Mouse (Mus musculus): ENCODE data around the gene Ndufb7.

- TF ChIP-seq EP300 (IDR thresholded peaks at IDR 0.05; ENCODE audit: insufficient read depth, low read depth, low read length) (no peak), POLR2A (IDR thresholded peaks at IDR 0.05; ENCODE audit: insufficient read depth, low read length) (no peak)
Observed at GRCm38 (mm10) chr8:83585333-83585732, 18.9 kb downstream of the Ndufb7 start.

Data from ES-Bruce4 (cell line).